Mouse (Mus musculus): ENCODE results near the gene Cobl.

Cobl gene

DNA sequence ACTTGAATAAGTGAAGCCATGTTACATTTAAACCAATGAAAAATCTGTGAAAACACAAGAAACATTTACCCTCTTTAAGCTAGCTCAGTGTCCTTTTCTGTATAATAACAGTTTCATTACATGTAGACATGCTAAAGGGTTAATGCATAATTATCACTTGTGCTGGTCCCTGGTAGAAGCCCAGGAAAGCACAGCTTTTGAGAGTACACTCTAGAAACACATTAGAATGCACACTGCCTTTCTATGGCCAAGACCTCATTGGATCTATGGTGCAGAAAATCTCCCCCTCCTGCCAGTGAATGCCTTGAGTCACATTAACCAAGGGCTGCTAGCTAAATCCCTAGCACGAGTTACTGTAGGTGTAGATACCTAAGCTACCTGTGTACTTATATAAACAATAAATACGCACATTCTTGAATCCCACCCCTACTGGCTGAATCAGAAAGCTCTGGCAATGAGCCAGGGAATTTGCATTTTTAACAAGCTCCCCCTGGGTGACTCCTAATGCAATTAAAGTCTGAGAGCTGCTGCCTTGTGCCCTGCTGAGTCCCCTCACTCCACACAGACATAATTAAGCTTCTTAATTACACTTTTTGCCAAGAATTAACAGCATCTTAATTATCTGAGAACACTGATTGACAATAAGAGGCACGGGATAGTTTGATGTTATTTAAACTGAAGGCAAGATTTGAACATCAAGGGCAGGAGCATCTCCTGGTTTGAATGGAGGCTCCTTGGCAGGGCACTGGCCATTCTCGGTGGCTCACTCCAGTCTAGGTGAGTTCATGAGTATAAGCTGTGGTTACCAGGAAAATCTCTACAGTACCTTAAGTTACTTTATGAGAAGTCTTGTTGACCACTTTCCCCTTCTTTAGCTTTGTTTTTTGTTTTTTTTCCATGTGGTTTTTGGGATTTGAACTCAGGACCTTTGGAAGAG is 244.9 kb downstream of the Cobl start:
- DNase-seq (ENCODE audit: low spot score in 2 of 2), result no peak

- DNase-seq (ENCODE audit: low spot score in 2 of 2), result no peak
These were observed 247.9 kb downstream of the Cobl start for GRCm38 (mm10) chr11:12216897-12217296.

DNA sequence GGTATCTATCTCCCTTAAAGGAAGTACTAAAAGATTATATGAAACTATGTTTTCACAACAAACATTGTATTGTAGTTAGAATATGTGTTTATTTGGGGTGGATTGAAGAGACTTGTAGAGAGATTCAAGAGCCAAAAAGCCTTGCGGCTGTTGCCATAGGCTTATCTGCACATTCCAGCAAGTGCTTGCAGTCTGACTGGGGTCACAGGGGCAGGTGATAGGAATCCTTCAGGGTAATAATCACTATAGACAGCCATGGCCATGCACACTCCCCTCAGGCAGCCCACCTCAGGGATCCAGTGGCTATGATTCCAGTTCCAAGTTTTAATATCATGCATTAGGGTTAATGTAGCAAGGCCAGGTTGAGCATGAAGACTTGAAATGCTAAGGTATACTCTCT is 249.2 kb downstream of the Cobl start:
- DNase-seq (ENCODE audit: low spot score in 2 of 2), result no peak

- no peak for DNase-seq (ENCODE audit: low spot score in 2 of 2)
These were observed 256.2 kb downstream of the Cobl start for GRCm38 (mm10) chr11:12208574-12208973.

DNA sequence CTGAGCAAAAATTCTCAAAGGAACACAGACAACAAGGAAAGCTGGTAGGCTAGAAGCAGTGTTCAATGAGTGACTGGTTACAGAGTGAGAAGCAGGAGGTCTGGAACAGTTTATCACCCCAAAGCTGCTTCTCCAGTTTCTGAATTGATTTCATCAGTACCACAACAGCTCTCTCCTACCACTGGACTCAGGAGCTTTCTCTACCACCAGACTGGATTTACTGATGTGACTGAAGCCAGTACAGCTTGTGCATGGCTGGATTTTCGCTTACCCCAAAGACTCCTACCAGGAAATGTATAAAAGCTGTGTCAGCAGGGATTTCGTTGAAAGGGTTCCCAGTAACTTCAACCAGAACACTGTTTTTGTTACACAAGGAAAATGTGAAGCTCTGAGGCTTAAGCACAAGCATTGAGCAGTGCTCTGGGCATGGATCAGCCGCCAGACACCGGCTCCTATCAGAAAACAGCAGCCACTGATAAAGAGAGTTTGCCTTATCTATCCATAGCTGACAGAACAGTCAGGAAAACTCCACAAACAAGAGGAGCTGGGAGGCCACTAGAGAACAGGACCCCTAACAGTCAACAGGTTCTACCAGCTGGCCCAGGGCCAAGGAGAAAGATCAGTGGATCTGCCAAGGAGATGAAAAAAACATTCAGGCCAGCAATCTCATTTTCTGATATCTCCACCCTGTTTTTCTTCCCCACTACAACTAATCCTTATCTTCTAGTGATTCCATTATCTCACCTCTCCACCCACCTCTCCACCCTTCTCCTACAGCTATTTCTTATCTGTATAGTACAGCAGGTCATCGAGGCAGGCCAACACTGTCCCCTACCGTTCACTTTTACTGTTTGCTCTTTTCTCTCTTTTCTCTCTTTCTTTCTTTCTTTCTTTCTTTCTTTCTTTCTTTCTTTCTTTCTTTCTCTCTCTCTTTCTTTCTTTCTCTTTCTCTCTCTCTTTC is 259.3 kb downstream of the Cobl start:
- DNase-seq (ENCODE audit: low spot score in 2 of 2), result no peak

- no peak for DNase-seq (ENCODE audit: low spot score in 2 of 2)
These were observed 265.3 kb downstream of the Cobl start for GRCm38 (mm10) chr11:12199441-12199840.

DNA sequence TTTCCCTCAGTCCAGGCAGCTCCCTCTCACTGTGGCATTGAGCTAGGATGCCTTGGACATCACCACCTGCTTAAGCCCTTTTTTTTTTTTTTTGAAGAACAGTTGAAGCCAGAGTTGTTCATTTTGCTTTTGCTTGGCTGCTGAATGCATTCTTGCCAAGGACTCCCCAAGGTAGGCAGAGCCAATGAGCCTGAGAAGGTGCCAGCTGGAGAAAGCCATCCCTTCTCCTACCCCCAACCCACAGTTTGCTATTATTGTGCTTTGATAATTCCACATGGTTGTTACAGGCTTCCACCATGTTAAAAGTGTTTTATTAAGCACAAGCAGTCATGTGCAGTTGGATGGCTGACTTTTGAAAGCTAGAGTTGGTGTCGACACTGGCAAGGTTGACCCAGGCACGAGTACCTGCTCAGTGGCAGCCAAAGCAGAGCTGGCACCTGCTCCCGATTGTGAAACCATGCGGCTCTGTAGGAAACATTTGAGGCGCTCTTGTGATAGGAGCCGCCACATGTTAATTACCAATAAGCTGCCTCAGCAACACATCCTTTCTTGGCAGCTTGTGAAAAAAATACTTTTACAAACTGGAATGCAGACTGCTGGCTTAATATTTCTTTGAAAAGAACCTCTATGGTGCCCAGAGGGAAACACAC is 265.9 kb downstream of the Cobl start:
- DNase-seq (ENCODE audit: low spot score in 2 of 2), result no peak

DNA sequence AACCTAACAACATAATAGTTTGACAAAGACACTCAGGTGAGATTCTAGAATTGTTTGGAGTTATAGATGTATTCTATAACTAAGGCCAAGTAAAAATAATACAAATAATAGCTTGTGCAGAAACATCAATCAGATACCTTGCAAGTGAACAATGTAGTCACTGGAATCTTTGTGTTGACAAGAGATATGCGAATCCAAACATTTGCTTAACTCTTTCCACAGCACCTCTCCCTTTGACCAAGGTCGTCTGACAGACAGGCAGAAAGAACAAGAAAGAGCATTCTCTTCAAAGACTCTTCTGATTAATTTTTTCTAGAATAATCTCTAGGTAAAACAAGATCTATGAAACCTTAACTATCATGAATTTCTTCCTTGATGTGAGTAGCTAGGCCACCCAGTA is 266.7 kb downstream of the Cobl start:
- DNase-seq (ENCODE audit: low spot score in 2 of 2), result no peak

DNA sequence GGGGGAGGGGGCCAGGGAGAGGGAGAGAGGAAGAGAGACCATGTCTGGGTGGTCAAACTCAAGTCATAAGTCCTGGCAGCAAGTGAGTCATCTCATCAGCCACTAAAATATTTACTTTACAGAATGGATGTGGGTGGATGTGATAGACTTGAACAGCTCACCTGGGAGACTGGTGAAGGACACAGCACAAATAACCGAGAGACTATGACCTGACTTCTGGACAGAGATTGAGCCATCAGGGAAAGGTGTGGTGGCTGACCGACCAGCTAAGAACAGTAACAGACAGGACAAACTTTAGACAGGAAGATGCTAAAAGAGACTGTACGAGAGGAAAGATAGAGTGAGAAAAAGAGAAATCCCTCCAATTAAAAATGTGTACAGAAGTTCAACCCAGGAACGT is 267.2 kb downstream of the Cobl start:
- DNase-seq (ENCODE audit: low spot score in 2 of 2), result no peak

GRCm38 (mm10) chr11:12195390-12195789 is 269.4 kb downstream of the Cobl start:
- DNase-seq (ENCODE audit: low spot score in 2 of 2), result no peak

GRCm38 (mm10) chr11:12193369-12193768 is 271.4 kb downstream of the Cobl start:
- DNase-seq (ENCODE audit: low spot score in 2 of 2), result no peak

DNA sequence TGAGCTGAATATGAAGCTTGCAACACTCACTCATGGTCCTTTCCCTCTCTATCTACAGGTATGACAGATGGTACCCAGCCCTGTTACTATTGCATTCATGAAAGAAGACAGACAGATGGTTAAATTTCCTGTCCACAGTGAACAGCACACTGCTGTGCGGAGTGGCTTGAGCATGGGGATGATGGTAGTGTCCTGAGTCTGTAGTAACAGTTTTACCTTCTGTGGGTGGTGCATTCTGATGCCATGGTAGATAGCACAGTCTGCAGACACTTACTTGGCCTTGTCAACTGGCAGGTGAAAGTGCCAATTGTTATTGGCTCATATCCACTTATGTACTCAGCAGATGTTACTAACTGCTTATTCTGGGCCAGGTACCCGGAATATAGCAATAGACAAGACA is 273.4 kb downstream of the Cobl start:
- no peak for DNase-seq (ENCODE audit: low spot score in 2 of 2)

- no peak for DNase-seq (ENCODE audit: low spot score in 2 of 2)
These were observed 274.3 kb downstream of the Cobl start for GRCm38 (mm10) chr11:12190417-12190816.
